Mouse (Mus musculus) lung, embryonic 16.5 days (tissue): ENCODE measurements around the gene Tmem132b. TPM values are rescaled to one million over a fixed set of nuclear protein-coding genes. Genes with fewer than 3 reads are reported as not detected.

Source experiments
- ATAC-seq: fragments of 200-750 bp; cut with Nextera tagmentation; 2 replicates; pipeline ENCODE4 v1.8.0; 2017; ENCODE audit warnings: low read depth, mild to moderate bottlenecking, moderate library complexity
- H3K27ac ChIP-seq: fragments of 300-500 bp; sonication (generic); 2 replicates; pipeline ENCODE4 v1.5.1; 2014; ENCODE audit warnings: mild to moderate bottlenecking, control low read depth, low read length
- H3K27me3 ChIP-seq: fragments of 300-500 bp; sonication (generic); 2 replicates; pipeline ENCODE4 v1.6.1; 2014; ENCODE audit warnings: low read depth, low read length, mixed read lengths; ENCODE audit not compliant: control insufficient read depth, insufficient read depth
- H3K36me3 ChIP-seq: fragments of 300-500 bp; sonication (generic); 2 replicates; pipeline ENCODE4 v1.6.1; 2014; ENCODE audit warnings: low read length; ENCODE audit not compliant: control insufficient read depth, insufficient read depth
- H3K4me1 ChIP-seq: fragments of 300-500 bp; sonication (generic); replicated peaks from 2 replicates; pipeline ENCODE4 v1.6.1; 2014; ENCODE audit warnings: low read length, mixed read lengths; ENCODE audit not compliant: control insufficient read depth, insufficient read depth
- H3K4me2 ChIP-seq: fragments of 300-500 bp; sonication (generic); 2 replicates; pipeline ENCODE4 v1.6.1; 2014; ENCODE audit warnings: low read depth, low read length, control low read depth
- H3K4me3 ChIP-seq: fragments of 300-500 bp; sonication (generic); 2 replicates; pipeline ENCODE4 v1.5.1; 2014; ENCODE audit warnings: mild to moderate bottlenecking, low read length, control low read depth
- H3K9ac ChIP-seq: fragments of 300-500 bp; sonication (generic); 2 replicates; pipeline ENCODE4 v1.6.1; 2014; ENCODE audit warnings: low read length, control low read depth
- H3K9me3 ChIP-seq: fragments of 300-500 bp; sonication (generic); 2 replicates; pipeline ENCODE4 v1.6.1; 2016; ENCODE audit warnings: low read length; ENCODE audit not compliant: control insufficient read depth
- WGBS: fragments of 180-500 bp; shearing (Covaris S2); extraction: QIAGEN DNeasy Blood & Tissue Kit; methylation state at CpG from one replicate; pipeline ENCODE4 v1.1.7; 2014; 5-methylcytosine and 5-hydroxymethylcytosine counted together
- polyA plus RNA-seq: library from polyadenylated mRNA; unstranded; fragments of >200 nt; fragmentation: Nextera tagmentation; extraction: Ambion mirVana; gene quantifications from 2 replicates; pipeline ENCODE4 v1.2.1, GENCODE M21; 2015

The Tmem132b gene
- polyA plus RNA-seq, 1 experiment from 2014 or later, result not detected

DNA sequence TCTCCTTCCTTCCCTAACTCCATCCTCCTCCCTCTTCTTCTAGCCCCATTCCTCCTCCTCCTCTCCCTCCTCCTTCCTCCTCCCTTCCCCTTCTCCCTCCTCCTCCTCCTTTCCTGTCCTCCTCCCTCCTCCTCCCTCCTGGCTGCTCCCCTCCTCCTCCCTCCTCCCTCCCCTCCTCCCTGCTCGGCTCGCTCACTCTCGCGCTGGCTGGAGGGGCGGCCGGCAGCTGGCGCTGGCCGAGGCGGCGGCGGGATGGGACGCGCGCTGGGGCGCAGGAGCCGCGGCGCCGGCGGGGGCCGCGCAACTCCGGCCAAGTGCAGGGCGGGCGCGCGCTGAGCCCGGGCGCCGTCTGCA is 594 bp downstream of the Tmem132b start:
- H3K4me2 ChIP-seq, result peak overlapping the region; percentile 76
- peak overlapping the region; percentile 43 for H3K4me3 ChIP-seq
- peak; percentile 75 for ATAC-seq
- H3K9ac ChIP-seq, result peak overlapping the region; percentile 27; the same call in 1 of the 2 replicates
- H3K27ac ChIP-seq, result no peak overlapping the region
- H3K36me3 ChIP-seq, result no peaks in the 10 kb centered on the region
- no peaks in the 10 kb centered on the region for H3K9me3 ChIP-seq
- WGBS, result 0% methylated on average over 22 of the region's 30 CpGs
- peaks cover 8% of the 10 kb centered on the region; the same call in 1 of the 2 replicates for H3K4me1 ChIP-seq
- peaks cover 71% of the 10 kb centered on the region for H3K27me3 ChIP-seq

DNA sequence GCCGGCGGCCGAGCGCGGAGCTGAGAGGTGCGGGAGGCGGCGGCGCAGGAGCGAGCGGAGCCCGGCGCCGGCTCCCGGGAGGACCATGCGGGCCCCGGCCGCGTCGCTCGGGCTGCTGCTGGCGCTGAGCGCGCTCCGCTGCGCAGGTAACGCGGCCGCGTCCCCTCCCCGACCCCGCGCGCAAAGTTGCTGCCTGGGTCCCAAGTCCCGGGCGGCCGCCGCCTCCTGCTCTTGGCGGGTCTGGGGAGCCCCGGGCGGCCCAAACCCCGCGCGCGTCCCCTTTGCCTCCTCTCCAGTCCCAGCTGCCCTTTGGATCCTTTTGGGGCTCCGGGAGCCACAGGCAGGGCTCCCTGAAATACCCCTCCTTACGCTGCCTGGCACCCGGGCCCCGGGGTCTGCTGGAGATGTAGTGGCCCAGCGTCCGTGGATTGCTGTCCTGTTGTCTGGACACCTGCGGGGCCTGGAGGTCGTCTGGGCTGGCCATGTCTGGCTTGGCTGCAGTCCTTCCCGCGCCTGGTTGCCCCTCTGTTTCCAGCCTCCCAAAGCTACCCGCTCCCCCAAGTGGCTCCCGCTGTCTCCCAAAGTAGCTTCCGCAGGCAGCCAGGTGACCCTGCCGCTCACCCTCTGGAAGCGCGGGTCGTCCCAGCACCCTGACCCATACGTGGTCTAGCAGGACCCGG is 1.1 kb downstream of the Tmem132b start:
- peak overlapping the region; percentile 43 for H3K4me3 ChIP-seq
- H3K9me3 ChIP-seq, result no peaks in the 10 kb centered on the region
- no peak; the same call in 1 of the 2 replicates for ATAC-seq
- under 1% methylated on average over 44 of the region's 64 CpGs for WGBS
- peaks cover 8% of the 10 kb centered on the region; the same call in 1 of the 2 replicates for H3K4me1 ChIP-seq
- no peak overlapping the region for H3K27ac ChIP-seq
- peak overlapping the region; percentile 27; the same call in 1 of the 2 replicates for H3K9ac ChIP-seq
- peak overlapping the region; percentile 76 for H3K4me2 ChIP-seq
- no peaks in the 10 kb centered on the region for H3K36me3 ChIP-seq
- peaks cover 73% of the 10 kb centered on the region for H3K27me3 ChIP-seq

DNA sequence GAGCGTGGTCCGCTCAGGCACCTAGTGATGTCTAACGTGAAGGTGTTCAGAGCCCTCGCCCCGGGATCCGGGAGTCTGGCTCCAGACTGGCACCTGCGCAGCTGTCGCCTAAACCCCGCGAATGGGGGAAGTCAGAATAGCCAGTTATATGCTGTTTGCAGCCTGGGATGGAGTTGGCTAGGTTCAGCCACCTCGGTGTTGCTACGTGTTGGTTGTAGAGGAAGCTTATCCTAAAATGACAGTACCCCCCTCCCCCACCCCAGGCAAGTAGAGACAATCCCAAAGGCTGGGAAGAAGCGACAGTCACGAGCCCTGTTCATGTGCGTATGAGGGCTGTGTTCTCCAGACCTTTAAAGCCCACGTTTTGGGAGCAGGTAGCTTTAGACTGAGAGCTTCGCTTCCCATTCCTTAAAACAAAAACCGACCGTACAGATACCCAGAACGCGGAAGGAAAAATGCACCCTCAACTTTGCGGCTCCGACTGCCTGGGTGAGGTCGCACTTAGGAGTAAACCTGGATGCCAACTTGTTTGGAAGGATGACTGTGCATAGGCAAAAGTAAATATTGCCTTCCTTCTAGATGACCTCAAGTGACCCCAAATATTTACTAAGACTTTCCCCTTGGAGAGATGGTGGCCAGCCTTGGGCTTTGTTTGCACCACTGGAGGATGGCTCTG is 1.8 kb downstream of the Tmem132b start:
- peak overlapping the region; percentile 43; the same call in 1 of the 2 replicates for H3K4me3 ChIP-seq
- WGBS, result 2% methylated on average over 24 of the region's 24 CpGs
- 0 out of 2 replicates have a peak overlapping the region, but pooled peaks have one; percentile 76 for H3K4me2 ChIP-seq
- peaks cover 8% of the 10 kb centered on the region; the same call in 1 of the 2 replicates for H3K4me1 ChIP-seq
- no peaks in the 10 kb centered on the region for H3K9me3 ChIP-seq
- H3K9ac ChIP-seq, result no peak overlapping the region
- ATAC-seq, result no peak
- peaks cover 70% of the 10 kb centered on the region for H3K27me3 ChIP-seq
- H3K36me3 ChIP-seq, result no peaks in the 10 kb centered on the region
- H3K27ac ChIP-seq, result no peak overlapping the region

DNA sequence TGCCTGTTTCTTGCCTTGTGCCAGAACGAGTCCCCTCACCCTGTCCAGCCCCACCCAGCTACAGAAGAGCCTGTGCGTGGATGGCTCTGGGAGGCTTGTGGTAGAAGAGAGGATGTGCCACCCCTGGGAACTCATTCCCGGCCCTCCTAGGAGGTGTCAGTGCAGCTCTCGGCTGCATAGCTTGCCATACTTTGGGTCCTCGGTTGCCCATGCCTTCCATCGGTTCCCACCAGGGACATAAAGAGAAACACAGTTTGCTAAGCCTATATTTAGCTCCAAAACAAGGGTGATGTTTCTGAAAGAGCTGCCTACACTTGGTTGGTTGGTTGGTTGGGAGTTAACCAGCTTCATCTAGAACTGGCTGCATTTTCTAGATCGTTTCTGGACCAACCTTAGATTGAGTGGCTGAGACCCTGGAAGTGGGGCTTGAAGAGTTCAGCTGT is 2.6 kb downstream of the Tmem132b start:
- peaks cover 8% of the 10 kb centered on the region; the same call in 1 of the 2 replicates for H3K4me1 ChIP-seq
- H3K36me3 ChIP-seq, result no peaks in the 10 kb centered on the region
- H3K4me2 ChIP-seq, result no peak overlapping the region
- H3K27me3 ChIP-seq, result peaks cover 70% of the 10 kb centered on the region
- 5% methylated on average over 7 of the region's 7 CpGs for WGBS
- no peaks in the 10 kb centered on the region for H3K9me3 ChIP-seq
- H3K27ac ChIP-seq, result no peak overlapping the region
- H3K9ac ChIP-seq, result no peak overlapping the region
- no peak for ATAC-seq
- H3K4me3 ChIP-seq, result no peak overlapping the region

DNA sequence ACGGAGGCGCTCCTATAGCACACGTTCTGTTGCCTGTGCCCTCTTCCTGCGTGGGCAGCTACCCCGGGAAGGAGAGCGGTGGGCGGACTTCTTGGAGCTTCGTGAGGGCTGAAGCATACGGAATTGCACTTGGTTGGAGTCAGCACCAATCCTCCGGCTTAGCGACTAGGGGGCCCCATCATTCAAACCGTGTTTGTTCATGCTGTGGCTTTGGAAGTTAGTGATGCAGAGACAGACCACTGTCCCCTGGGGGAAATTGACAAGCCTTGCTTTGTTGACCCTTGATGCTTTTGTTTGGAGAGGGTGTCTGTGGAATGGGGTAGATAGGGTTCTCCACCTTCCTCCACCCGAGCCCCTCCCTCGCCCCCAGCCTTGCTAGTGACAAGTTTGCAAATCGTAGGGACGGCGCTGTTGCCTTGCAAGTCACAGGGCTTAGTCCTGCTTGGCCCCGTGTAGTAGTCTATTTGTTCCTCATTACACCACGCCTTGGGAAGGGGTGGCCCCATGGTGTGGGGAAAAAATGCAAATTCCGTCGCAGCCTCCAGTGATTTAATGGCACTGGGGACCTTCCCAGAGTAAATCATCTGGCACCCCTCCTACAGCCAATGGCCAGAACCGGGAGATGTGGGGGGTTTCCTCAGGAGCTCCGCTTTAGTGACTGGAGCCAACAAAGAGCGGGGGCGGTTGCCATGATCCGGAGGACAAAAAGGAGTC is 3.2 kb downstream of the Tmem132b start:
- ATAC-seq, result no peak
- WGBS, result 3% methylated on average over 26 of the region's 26 CpGs
- Histone ChIP-seq H3K27ac (no peak overlapping the region), H3K27me3 (peaks cover 65% of the 10 kb centered on the region), H3K4me3 (no peak overlapping the region), H3K9ac (no peak overlapping the region), H3K4me2 (no peak overlapping the region), H3K9me3 (no peaks in the 10 kb centered on the region), H3K36me3 (no peaks in the 10 kb centered on the region), H3K4me1 (peaks cover 8% of the 10 kb centered on the region; the same call in 1 of the 2 replicates)

DNA sequence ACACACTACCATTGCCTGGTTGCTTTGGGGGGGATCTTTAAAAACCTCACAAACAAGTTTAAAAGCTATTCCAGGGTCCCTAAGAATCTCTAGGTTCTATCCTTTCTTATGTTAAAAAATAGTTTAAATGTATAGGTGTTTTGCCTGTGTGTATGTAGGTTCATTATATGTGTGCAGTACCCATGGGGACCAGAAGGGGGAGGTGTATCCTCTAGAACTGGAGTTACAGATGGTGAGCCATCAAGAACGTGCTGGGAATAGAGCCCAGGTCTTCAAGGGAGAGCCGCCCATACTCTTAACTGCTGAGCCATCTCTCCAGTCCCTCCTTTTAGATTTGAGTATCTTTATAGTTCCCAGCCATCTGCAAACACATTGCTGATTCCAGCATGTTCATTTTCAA is 13.5 kb downstream of the Tmem132b start:
- H3K4me1 ChIP-seq, result no peaks in the 10 kb centered on the region
- H3K9me3 ChIP-seq, result no peaks in the 10 kb centered on the region
- ATAC-seq, result no peak
- no peaks in the 10 kb centered on the region for H3K36me3 ChIP-seq
- H3K27ac ChIP-seq, result no peak overlapping the region
- H3K4me2 ChIP-seq, result no peak overlapping the region
- no peak overlapping the region for H3K4me3 ChIP-seq
- H3K27me3 ChIP-seq, result no peaks in the 10 kb centered on the region; the same call in 1 of the 2 replicates
- 85% methylated on average over 2 of the region's 2 CpGs for WGBS
- H3K9ac ChIP-seq, result no peak overlapping the region

DNA sequence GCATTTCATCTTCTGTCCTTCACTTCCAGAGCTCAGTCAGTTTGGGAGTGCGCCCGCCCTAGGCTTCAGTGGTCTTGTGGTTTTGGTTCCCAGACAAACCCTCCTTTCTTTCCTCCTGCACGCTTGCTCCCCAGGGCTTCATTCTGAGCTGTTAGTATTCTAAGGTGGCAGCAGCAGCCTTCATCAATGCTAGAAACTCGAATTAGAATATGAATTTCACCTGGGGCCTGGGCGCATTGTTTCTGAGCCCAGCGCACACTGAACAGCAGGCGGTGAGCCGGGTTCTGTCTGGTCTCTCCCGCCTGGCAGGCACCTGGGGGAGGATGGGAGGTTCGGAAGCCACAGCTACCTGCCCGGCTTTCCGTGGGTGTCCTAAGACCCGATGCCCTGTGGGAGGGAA is 14.7 kb downstream of the Tmem132b start:
- H3K4me2 ChIP-seq, result no peak overlapping the region
- H3K27me3 ChIP-seq, result no peaks in the 10 kb centered on the region; the same call in 1 of the 2 replicates
- ATAC-seq, result no peak
- no peaks in the 10 kb centered on the region for H3K4me1 ChIP-seq
- no peak overlapping the region for H3K9ac ChIP-seq
- WGBS, result 26% methylated on average over 13 of the region's 13 CpGs
- no peak overlapping the region for H3K4me3 ChIP-seq
- H3K36me3 ChIP-seq, result no peaks in the 10 kb centered on the region
- H3K27ac ChIP-seq, result no peak overlapping the region
- no peaks in the 10 kb centered on the region for H3K9me3 ChIP-seq

DNA sequence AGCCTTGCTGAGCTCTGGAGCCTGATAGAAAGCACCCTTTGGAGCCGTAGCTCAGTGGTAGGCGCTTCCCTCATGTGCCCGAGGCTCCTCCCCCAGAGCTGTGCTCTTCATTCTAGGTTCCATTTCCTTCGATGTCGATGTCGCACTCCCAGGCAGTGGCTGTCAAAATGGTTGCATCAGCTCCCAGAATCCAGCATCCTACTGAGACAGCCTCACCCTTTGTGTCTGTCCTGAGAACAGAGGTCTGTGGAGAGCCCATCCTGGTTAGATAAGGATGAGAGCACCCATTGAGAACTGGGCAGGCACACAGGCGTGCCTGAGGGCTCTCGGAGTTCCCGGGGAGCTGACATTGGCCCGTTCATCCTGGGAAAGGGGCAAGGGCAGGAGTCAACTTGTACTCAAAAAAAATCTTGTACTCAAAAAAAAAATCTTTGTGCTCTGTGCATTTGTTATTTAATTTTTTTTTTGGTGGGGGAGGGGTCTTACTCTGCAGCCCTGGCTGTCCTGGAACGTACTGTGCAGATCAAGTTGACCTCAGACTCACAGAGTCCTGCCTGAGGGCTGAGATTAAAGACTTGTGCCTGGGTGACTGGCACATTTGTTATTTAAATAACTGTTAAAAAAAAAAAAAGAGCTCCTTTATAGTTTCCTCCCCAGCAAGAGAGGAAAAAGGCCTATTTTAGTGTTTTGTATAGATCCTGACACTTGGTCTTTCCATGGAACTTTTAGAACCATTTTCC is 18.3 kb downstream of the Tmem132b start:
- H3K4me1 ChIP-seq, result no peaks in the 10 kb centered on the region
- no peak overlapping the region for H3K4me3 ChIP-seq
- WGBS, result 28% methylated on average over 11 of the region's 11 CpGs
- H3K4me2 ChIP-seq, result no peak overlapping the region
- no peak overlapping the region for H3K9ac ChIP-seq
- no peak for ATAC-seq
- no peaks in the 10 kb centered on the region for H3K36me3 ChIP-seq
- H3K27ac ChIP-seq, result no peak overlapping the region
- H3K9me3 ChIP-seq, result no peaks in the 10 kb centered on the region
- H3K27me3 ChIP-seq, result no peaks in the 10 kb centered on the region; the same call in 1 of the 2 replicates
